10 mouse cellular contexts compared by ENCODE assay signal in the genomic region with DNA sequence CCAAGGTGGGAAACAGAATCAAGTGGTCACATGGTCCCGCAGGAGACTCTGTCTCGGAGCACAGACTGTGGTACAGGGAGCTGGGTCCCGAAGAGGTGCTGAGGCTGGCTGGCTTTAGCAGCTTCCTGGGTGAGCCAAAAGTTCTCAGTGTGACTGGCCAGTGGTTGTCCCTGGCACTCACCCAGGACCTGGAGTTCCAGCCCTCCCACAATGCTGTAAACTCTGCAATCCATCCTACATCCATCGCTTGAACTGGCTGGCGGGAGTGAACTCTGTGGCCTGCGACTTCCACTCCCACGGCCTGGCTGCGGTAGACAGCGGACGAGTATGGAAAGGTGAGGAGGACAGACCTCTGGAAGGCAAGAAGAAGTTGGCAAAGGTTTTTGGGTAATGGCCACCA. TPM values are rescaled to one million over a fixed set of nuclear protein-coding genes. Genes with fewer than 3 reads are reported as not detected.
DNase-seq lines count a peak whose midpoint lies in the region; ATAC-seq and TF ChIP-seq lines count a peak whose summit lies in the region.
"Had no signal": no experiment of that assay in that cellular context is flagged by ENCODE, and none has a peak within 500 bp of the region (broad histone marks: within the 10 kb centered on the region; RNA-seq: fewer than 3 reads in every experiment).

No protein-coding gene starts in this region.

- no peak for ATAC-seq in forebrain, embryonic 11.5 days (replicated peaks; ENCODE audit: low FRiP score)
- no peak for ATAC-seq in megakaryocyte progenitor cell, adult 5-6 weeks (replicated peaks; ENCODE audit: poor library complexity)

- H3K4me3 ChIP-seq in olfactory bulb, adult 2 months (ENCODE audit: insufficient read depth, low read depth, low read length): no peak overlapping the region
- H3K4me3 ChIP-seq in forebrain, embryonic 11.5 days (ENCODE audit: low read depth, low read length): no peak overlapping the region
- H3K4me3 ChIP-seq: hindbrain, embryonic 13.5 days; midbrain, embryonic 12.5 days had no signal

- DNase-seq in kidney, adult 11 months: peak; percentile 63
- DNase-seq in kidney, adult 8-10 months: no peak
- DNase-seq in adipocyte (ENCODE audit: low spot score): peak; percentile 84
- DNase-seq in heart, postnatal 10 days: peak; percentile 66 to 77
- DNase-seq in cerebellum, adult 11-12 months: no peak
- DNase-seq in forebrain, embryonic 11.5 days (ENCODE audit: low spot score): no peak

- no peak overlapping the region for H3K9ac ChIP-seq in forebrain, embryonic 11.5 days (ENCODE audit: low read length)
- H3K9ac ChIP-seq: hindbrain, embryonic 13.5 days; midbrain, embryonic 12.5 days had no signal

- 86% methylated on average over 10 of the region's 10 CpGs for WGBS in olfactory bulb, adult 2 months
- 89% methylated on average over 10 of the region's 10 CpGs for WGBS in forebrain, embryonic 11.5 days

- H3K27me3 ChIP-seq in forebrain, embryonic 11.5 days (ENCODE audit: control insufficient read depth, insufficient read depth, low read length): no peaks in the 10 kb centered on the region
- H3K27me3 ChIP-seq: hindbrain, embryonic 13.5 days; midbrain, embryonic 12.5 days had no signal

- no peak overlapping the region for H3K4me2 ChIP-seq in forebrain, embryonic 11.5 days (ENCODE audit: low read depth, low read length, severe bottlenecking)
- H3K4me2 ChIP-seq: hindbrain, embryonic 13.5 days; midbrain, embryonic 12.5 days had no signal

- no peaks in the 10 kb centered on the region for H3K36me3 ChIP-seq in forebrain, embryonic 11.5 days (ENCODE audit: control insufficient read depth, insufficient read depth, low read length)
- H3K36me3 ChIP-seq: hindbrain, embryonic 13.5 days; midbrain, embryonic 12.5 days had no signal

- no peak for TF ChIP-seq POLR2A in olfactory bulb, adult 2 months (IDR thresholded peaks at IDR 0.05; ENCODE audit: insufficient read depth, low read depth, low read length)

- intact Hi-C loops in heart, postnatal 10 days (cut with DNase I): no loop called here

- no peak for TF ChIP-seq CTCF in olfactory bulb, adult 2 months (IDR thresholded peaks at IDR 0.05; ENCODE audit: insufficient read depth, low read depth, low read length)

- no peaks in the 10 kb centered on the region for H3K9me3 ChIP-seq in forebrain, embryonic 11.5 days (ENCODE audit: control insufficient read depth, low read length)
- H3K9me3 ChIP-seq: hindbrain, embryonic 13.5 days; midbrain, embryonic 12.5 days had no signal

- peaks cover 60% of the 10 kb centered on the region for H3K4me1 ChIP-seq in olfactory bulb, adult 2 months (ENCODE audit: control insufficient read depth, insufficient read depth, low read length)
- peaks cover 3% of the 10 kb centered on the region for H3K4me1 ChIP-seq in forebrain, embryonic 11.5 days (replicated peaks; ENCODE audit: control insufficient read depth, insufficient read depth, low read length)

- peak overlapping the region; percentile 70 for H3K27ac ChIP-seq in olfactory bulb, adult 2 months (ENCODE audit: insufficient read depth, low read depth, low read length)
- no peak overlapping the region for H3K27ac ChIP-seq in forebrain, embryonic 11.5 days (ENCODE audit: low read depth, low read length)
- H3K27ac ChIP-seq: midbrain, embryonic 12.5 days had no signal

RNA-seq across cellular contexts. Expression of a gene that starts 11.4 kb away (rescaled TPM):
- total RNA-seq in heart, postnatal 10 days (2021): 10 to 100 TPM; 79.2 to 91.1 TPM
- polyA plus RNA-seq in olfactory bulb, adult 2 months (2012; ENCODE audit: insufficient read depth, insufficient read length, low replicate concordance, missing spikeins): not detected in 2 replicates
- 36.8 and 40.6 TPM in 2 replicates for polyA plus RNA-seq in forebrain, embryonic 11.5 days (2014; fragmentation: Nextera tagmentation; extraction: Ambion mirVana)
- total RNA-seq in megakaryocyte progenitor cell, adult 5-6 weeks (2015): 9.8 and 11.7 TPM in 2 replicates
- total RNA-seq in megakaryocyte progenitor cell, adult 5-6 weeks (2017): 11.4 and 12.9 TPM in 2 replicates

Comparison
In these comparisons a context has a peak if more than half of its experiments do, and no peak if none do; other contexts are left out.
1. DNase-seq: peak in kidney, adult 11 months (single experiment), adipocyte (single experiment) and heart, postnatal 10 days (2 of 2); none in kidney, adult 8-10 months (0 of 2), cerebellum, adult 11-12 months (single experiment) and forebrain, embryonic 11.5 days (single experiment).
2. RNA of a gene that starts 11.4 kb away (total RNA-seq): 79.2 to 91.1 TPM in heart, postnatal 10 days; 9.8 to 12.9 TPM in megakaryocyte progenitor cell, adult 5-6 weeks; every median in the first group is over 4 times any median in the second.